Mouse (Mus musculus) CH12.LX (cell line): Measurements from ENCODE around the gene Lima1. TPM values are rescaled to one million over a fixed set of nuclear protein-coding genes. Genes with fewer than 3 reads are reported as not detected.

Experiments used
- DNase-seq: peaks from one replicate; pipeline ENCODE4 v3.0.0-alpha.2; 2013; ENCODE audit errors: extremely low read depth
- H3K27ac ChIP-seq: 2 replicates; pipeline ENCODE4 v1.5.1; 2012; ENCODE audit warnings: low read depth, mild to moderate bottlenecking, control low read depth, moderate library complexity; ENCODE audit not compliant: insufficient read depth
- H3K27me3 ChIP-seq: replicated peaks from 2 replicates; pipeline ENCODE3; 2012; ENCODE audit warnings: inconsistent platforms
- H3K36me3 ChIP-seq, 2 experiments: replicated peaks in 1 of 2; 2 replicates each; pipeline versions ENCODE3 to v1.6.1; 2012; ENCODE audit warnings: inconsistent platforms in 1 of 2, low read length in 1 of 2, mild to moderate bottlenecking in 1 of 2, mixed read lengths in 1 of 2, moderate library complexity in 1 of 2; ENCODE audit not compliant: control insufficient read depth in 1 of 2, insufficient read depth in 1 of 2
- H3K4me1 ChIP-seq, 2 experiments: 2 replicates each; pipeline ENCODE4 v1.6.1; 2012; ENCODE audit warnings: inconsistent platforms in 1 of 2, moderate library complexity in 1 of 2; ENCODE audit not compliant: insufficient read depth in 2 of 2, control insufficient read depth in 1 of 2
- H3K4me2 ChIP-seq: 2 replicates; pipeline ENCODE4 v1.6.1; 2012; ENCODE audit warnings: low read depth, mild to moderate bottlenecking, control low read depth; ENCODE audit not compliant: poor library complexity, insufficient read depth, severe bottlenecking
- H3K4me3 ChIP-seq, 3 experiments: fragments of 150-350 bp in 1 of 3; sonication (generic) in 1 of 3; replicated peaks in 1 of 3; 2 replicates each; pipeline versions ENCODE3 to v1.5.1; 2011 to 2012; ENCODE audit warnings: low read depth in 2 of 3, low read length in 2 of 3, mild to moderate bottlenecking in 2 of 3, moderate library complexity in 2 of 3, control low read depth in 1 of 3, improper control_type of control experiment in 1 of 3, inconsistent platforms in 1 of 3, mixed read lengths in 1 of 3; ENCODE audit not compliant: poor library complexity in 1 of 3
- H3K79me2 ChIP-seq: replicated peaks from 2 replicates; pipeline ENCODE4 v1.6.1; 2012; ENCODE audit warnings: mild to moderate bottlenecking, moderate library complexity; ENCODE audit not compliant: control insufficient read depth, poor library complexity, insufficient read depth, severe bottlenecking; ENCODE audit errors: extremely low read depth
- H3K9ac ChIP-seq: 2 replicates; pipeline ENCODE4 v1.6.1; 2012; ENCODE audit warnings: low read depth, mild to moderate bottlenecking, control low read depth, moderate library complexity; ENCODE audit not compliant: insufficient read depth
- H3K9me3 ChIP-seq: replicated peaks from 2 replicates; pipeline ENCODE3; 2012; ENCODE audit warnings: low read length, inconsistent platforms, mixed read lengths
- CHD1 ChIP-seq: IDR thresholded peaks from 2 replicates; pipeline ENCODE4 v1.6.1; 2012; ENCODE audit warnings: low read depth, low read length, improper control_type of control experiment, inconsistent platforms
- CHD2 ChIP-seq: IDR thresholded peaks from 2 replicates; pipeline ENCODE4 v1.6.1; 2011; ENCODE audit warnings: low read length, improper control_type of control experiment
- ELF1 ChIP-seq: IDR thresholded peaks from 2 replicates; pipeline ENCODE4 v1.6.1; 2014; ENCODE audit warnings: low read depth, mild to moderate bottlenecking, inconsistent platforms, low read length, improper control_type of control experiment
- EP300 ChIP-seq: IDR thresholded peaks from 2 replicates; pipeline ENCODE4 v1.6.1; 2011; ENCODE audit warnings: low read length, improper control_type of control experiment
- ETS1 ChIP-seq: conservative IDR thresholded peaks from 2 replicates; pipeline ENCODE4 v1.6.1; 2012; ENCODE audit warnings: low read depth, mild to moderate bottlenecking, inconsistent platforms, low read length, improper control_type of control experiment, moderate library complexity
- GABPA ChIP-seq: IDR thresholded peaks from 2 replicates; pipeline ENCODE4 v1.6.1; 2012; ENCODE audit warnings: low read depth, low read length, improper control_type of control experiment, inconsistent platforms; ENCODE audit not compliant: insufficient replicate concordance
- JUND ChIP-seq: conservative IDR thresholded peaks from 2 replicates; pipeline ENCODE4 v1.6.1; 2011; ENCODE audit warnings: low read depth, low read length, improper control_type of control experiment
- MAX ChIP-seq: IDR thresholded peaks from 2 replicates; pipeline ENCODE4 v1.6.1; 2011; ENCODE audit warnings: low read length, improper control_type of control experiment
- MAZ ChIP-seq: IDR thresholded peaks from 2 replicates; pipeline ENCODE4 v1.6.1; 2012; ENCODE audit warnings: low read depth, mild to moderate bottlenecking, inconsistent platforms, low read length, improper control_type of control experiment, moderate library complexity
- MYC ChIP-seq: IDR thresholded peaks from 2 replicates; pipeline ENCODE4 v1.6.1; 2011; ENCODE audit warnings: low read depth, mild to moderate bottlenecking, improper control_type of control experiment, low read length
- NRF1 ChIP-seq: IDR thresholded peaks from 2 replicates; pipeline ENCODE4 v1.6.1; 2014; ENCODE audit warnings: low read depth, mild to moderate bottlenecking, inconsistent platforms, low read length, improper control_type of control experiment, moderate library complexity
- POLR2A ChIP-seq: IDR thresholded peaks from 2 replicates; pipeline ENCODE4 v1.6.1; 2011; ENCODE audit warnings: low read depth, mild to moderate bottlenecking, improper control_type of control experiment, low read length
- POLR2AphosphoS2 ChIP-seq: IDR thresholded peaks from 2 replicates; pipeline ENCODE4 v1.6.1; 2011; ENCODE audit warnings: low read depth, low read length, improper control_type of control experiment
- RCOR1 ChIP-seq: conservative IDR thresholded peaks from 2 replicates; pipeline ENCODE4 v1.6.1; 2012; ENCODE audit warnings: low read depth, mild to moderate bottlenecking, inconsistent platforms, low read length, improper control_type of control experiment
- SIN3A ChIP-seq: IDR thresholded peaks from 2 replicates; pipeline ENCODE4 v1.6.1; 2012; ENCODE audit warnings: low read length, improper control_type of control experiment, inconsistent platforms
- TBP ChIP-seq: conservative IDR thresholded peaks from 2 replicates; pipeline ENCODE4 v1.6.1; 2011; ENCODE audit warnings: low read depth, low read length, improper control_type of control experiment
- TCF12 ChIP-seq: IDR thresholded peaks from 2 replicates; pipeline ENCODE4 v1.6.1; 2014; ENCODE audit warnings: low read depth, mild to moderate bottlenecking, inconsistent platforms, low read length, improper control_type of control experiment
- USF2 ChIP-seq: conservative IDR thresholded peaks from 2 replicates; pipeline ENCODE4 v1.6.1; 2011; ENCODE audit warnings: low read depth, low read length, improper control_type of control experiment
- ZC3H11A ChIP-seq: IDR thresholded peaks from 2 replicates; pipeline ENCODE4 v1.6.1; 2012; ENCODE audit warnings: low read depth, mild to moderate bottlenecking, inconsistent platforms, low read length, improper control_type of control experiment
- ZMIZ1 ChIP-seq: IDR thresholded peaks from 2 replicates; pipeline ENCODE4 v1.6.1; 2012; ENCODE audit warnings: low read depth, mild to moderate bottlenecking, inconsistent platforms, low read length, improper control_type of control experiment
- ZNF384 ChIP-seq: IDR thresholded peaks from 2 replicates; pipeline ENCODE4 v1.6.1; 2012; ENCODE audit warnings: low read depth, low read length, improper control_type of control experiment, inconsistent platforms
- dilution Hi-C: fragments of 300-500 bp; cut with MboI; formaldehyde crosslinking; loops from 2 replicates; pipeline ENCODE4 v1.14.3; 2020; ENCODE audit warnings: low sequenced_read_pairs; ENCODE audit not compliant: extremely low pct_unique_long_range_greater_than_20kb, extremely low pct_ligation_motif_present
- in situ Hi-C: fragments of 300-500 bp; cut with MboI; formaldehyde crosslinking; loops from 3 replicates; pipeline ENCODE4 v1.14.3; 2019; ENCODE audit warnings: low sequenced_read_pairs, low pct_ligation_motif_present, low pct_unique_long_range_greater_than_20kb, mixed read lengths
- polyA plus RNA-seq: library from polyadenylated mRNA; unstranded; fragments of >175 nt; gene quantifications from 2 replicates; pipeline ENCODE4 v1.2.1, GENCODE M21; 2012; ENCODE audit warnings: low read depth; ENCODE audit not compliant: insufficient read length
- total RNA-seq, 2 experiments: library from RNA; depleted of rRNA; stranded (reverse); fragments of 300-350 nt in 1 of 2; fragments of >200 nt in 1 of 2; gene quantifications; 2 replicates each; pipeline ENCODE4 v1.2.3; 2012 to 2014

Lima1 gene
- total and polyA plus RNA-seq, 3 experiments, result 10.3 to 26.9 (median 18.7) TPM

DNA sequence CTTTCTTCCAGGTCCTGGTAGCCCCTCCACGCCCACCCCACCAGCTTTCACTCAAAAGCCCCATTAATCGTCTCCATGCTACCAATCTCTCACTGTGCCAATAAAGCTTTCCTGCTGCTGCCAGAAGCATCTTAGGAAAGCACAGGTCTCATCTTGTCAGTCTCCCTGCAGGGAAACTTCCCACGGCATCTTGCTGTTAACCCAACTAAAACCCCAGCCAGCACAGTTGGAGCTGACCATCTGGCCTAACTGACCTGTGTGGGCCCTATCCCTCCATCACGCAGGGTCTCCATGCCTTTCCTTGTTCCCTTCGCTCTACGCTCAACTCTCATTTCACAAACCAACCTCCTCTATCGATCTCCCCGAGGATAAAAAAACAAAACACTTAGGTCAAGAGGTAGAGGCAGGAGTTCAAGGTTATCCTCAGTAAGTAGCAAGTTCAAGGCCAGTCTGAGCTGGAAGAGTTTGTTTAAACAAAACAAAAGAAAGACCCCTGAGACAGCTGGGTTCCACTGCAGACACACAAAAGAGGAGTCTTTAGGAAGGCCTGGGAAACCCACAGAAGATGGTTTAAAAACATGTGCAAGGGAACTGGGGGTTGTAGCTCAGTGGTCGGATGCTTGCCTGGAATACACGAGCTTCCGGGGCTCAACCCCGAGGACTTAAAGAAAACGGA lies 36.0 kb downstream of the Lima1 start:
- H3K9ac ChIP-seq, result no peak overlapping the region
- no peak for DNase-seq
- no peak overlapping the region for H3K4me3 ChIP-seq
- H3K27me3 ChIP-seq, result no peaks in the 10 kb centered on the region
- no peaks in the 10 kb centered on the region for H3K4me1 ChIP-seq
- no peaks in the 10 kb centered on the region for H3K36me3 ChIP-seq
- no peaks in the 10 kb centered on the region for H3K9me3 ChIP-seq
- H3K27ac ChIP-seq, result no peak overlapping the region
- in situ Hi-C loops (loop anchor here (10.0 kb wide), 1 partner anchor 55 kb away; no protein-coding TSS in a partner anchor), dilution Hi-C loops (no loop called here)
- H3K79me2 ChIP-seq, result no peaks in the 10 kb centered on the region
- H3K4me2 ChIP-seq, result no peak overlapping the region
- TF ChIP-seq EP300 (no peak), JUND (no peak)

GRCm38 (mm10) chr15:99837561-99837960 lies 37.7 kb downstream of the Lima1 start:
- no peak for TF ChIP-seq RCOR1
- TF ChIP-seq ZNF384, result no peak
- no peak for TF ChIP-seq ETS1
- no peak for TF ChIP-seq MYC
- TF ChIP-seq CHD2, result no peak
- no peak for TF ChIP-seq TBP
- TF ChIP-seq USF2, result no peak
- no peak for TF ChIP-seq MAZ
- TF ChIP-seq CHD1, result no peak
- TF ChIP-seq ZC3H11A, result no peak
- TF ChIP-seq POLR2AphosphoS2, result no peak
- TF ChIP-seq SIN3A, result no peak
- no peak for TF ChIP-seq TCF12
- TF ChIP-seq ZMIZ1, result no peak
- TF ChIP-seq ELF1, result no peak
- TF ChIP-seq MAX, result no peak
- no peak for TF ChIP-seq NRF1
- TF ChIP-seq GABPA, result no peak
- TF ChIP-seq POLR2A, result no peak
- Histone ChIP-seq H3K4me2 (no peak overlapping the region), H3K27me3 (no peaks in the 10 kb centered on the region), H3K9me3 (no peaks in the 10 kb centered on the region), H3K36me3 (no peaks in the 10 kb centered on the region), H3K79me2 (no peaks in the 10 kb centered on the region), H3K4me3 (no peak overlapping the region), H3K9ac (no peak overlapping the region), H3K4me1 (no peaks in the 10 kb centered on the region), H3K27ac (no peak overlapping the region)
- DNase-seq, result no peak
- in situ Hi-C loops, result loop anchor here (10.0 kb wide), 1 partner anchor 57 kb away; no protein-coding TSS in a partner anchor
- dilution Hi-C loops, result no loop called here
